Mouse (Mus musculus) lung, postnatal 0 days (tissue): ENCODE data around the gene Zbtb25. TPM values are rescaled to one million over a fixed set of nuclear protein-coding genes. Genes with fewer than 3 reads are reported as not detected.

Experiments
- ATAC-seq: fragments of 200-750 bp; cut with Nextera tagmentation; 2 replicates; pipeline ENCODE4 v1.8.0; 2017; ENCODE audit warnings: moderate library complexity
- DNase-seq: peaks from one replicate; pipeline ENCODE4 v3.0.0-alpha.2; 2016; ENCODE audit warnings: low spot score
- H3K27ac ChIP-seq: fragments of 300-500 bp; sonication (generic); 2 replicates; pipeline ENCODE4 v1.5.1; 2014; ENCODE audit warnings: antibody characterized with exemption, mild to moderate bottlenecking, low read length, mixed read lengths
- H3K27me3 ChIP-seq: fragments of 300-500 bp; sonication (generic); replicated peaks from 2 replicates; pipeline ENCODE4 v1.6.1; 2014; ENCODE audit warnings: low read length, mixed read lengths; ENCODE audit not compliant: insufficient read depth
- H3K36me3 ChIP-seq: fragments of 300-500 bp; sonication (generic); 2 replicates; pipeline ENCODE4 v1.6.1; 2014; ENCODE audit warnings: low read length, mixed read lengths; ENCODE audit not compliant: insufficient read depth
- H3K4me1 ChIP-seq: fragments of 300-500 bp; sonication (generic); 2 replicates; pipeline ENCODE4 v1.6.1; 2014; ENCODE audit warnings: antibody characterized with exemption, low read depth, low read length, mixed read lengths; ENCODE audit not compliant: insufficient read depth
- H3K4me2 ChIP-seq: fragments of 300-500 bp; sonication (generic); replicated peaks from 2 replicates; pipeline ENCODE4 v1.6.1; 2014; ENCODE audit warnings: low read depth, mild to moderate bottlenecking, low read length, moderate library complexity, mixed read lengths
- H3K4me3 ChIP-seq: fragments of 300-500 bp; sonication (generic); 2 replicates; pipeline ENCODE4 v1.5.1; 2014; ENCODE audit warnings: low read depth, low read length
- H3K9ac ChIP-seq: fragments of 300-500 bp; sonication (generic); replicated peaks from 2 replicates; pipeline ENCODE4 v1.6.1; 2014; ENCODE audit warnings: low read depth, mild to moderate bottlenecking
- H3K9me3 ChIP-seq: fragments of 300-500 bp; sonication (generic); 2 replicates; pipeline ENCODE4 v1.6.1; 2016; ENCODE audit warnings: low read length, mixed read lengths
- CTCF ChIP-seq: IDR thresholded peaks from 2 replicates; pipeline ENCODE4 v1.5.1; 2016; ENCODE audit warnings: antibody characterized with exemption, mild to moderate bottlenecking
- EP300 ChIP-seq: IDR thresholded peaks from 2 replicates; pipeline ENCODE4 v1.6.1; 2016; ENCODE audit warnings: antibody characterized with exemption, mild to moderate bottlenecking, control low read depth
- WGBS: fragments of 180-500 bp; shearing (Covaris S2); extraction: QIAGEN DNeasy Blood & Tissue Kit; methylation state at CpG from one replicate; pipeline ENCODE4 v1.1.7; 2014; 5-methylcytosine and 5-hydroxymethylcytosine counted together
- polyA plus RNA-seq: library from polyadenylated mRNA; unstranded; fragments of >200 nt; fragmentation: Nextera tagmentation; extraction: Ambion mirVana; gene quantifications from 2 replicates; pipeline ENCODE4 v1.2.1, GENCODE M21; 2015

Gene Zbtb25
- polyA plus RNA-seq, 1 experiment from 2014 or later: 7.5 TPM

DNA sequence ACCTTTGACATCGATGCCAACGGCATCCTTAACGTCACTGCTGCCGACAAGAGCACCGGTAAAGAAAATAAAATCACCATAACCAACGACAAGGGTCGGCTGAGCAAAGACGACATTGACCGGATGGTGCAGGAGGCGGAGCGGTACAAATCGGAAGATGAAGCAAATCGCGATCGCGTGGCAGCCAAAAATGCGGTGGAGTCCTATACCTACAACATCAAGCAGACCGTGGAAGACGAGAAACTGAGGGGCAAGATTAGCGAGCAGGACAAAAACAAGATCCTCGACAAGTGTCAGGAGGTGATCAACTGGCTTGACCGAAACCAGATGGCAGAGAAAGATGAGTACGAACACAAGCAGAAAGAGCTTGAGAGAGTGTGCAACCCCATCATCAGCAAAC lies 36.6 kb upstream of the Zbtb25 start:
- H3K9me3 ChIP-seq: no peaks in the 10 kb centered on the region
- DNase-seq (no peak), ATAC-seq (no peak)
- H3K4me1 ChIP-seq: peaks cover 12% of the 10 kb centered on the region; the same call in 1 of the 2 replicates
- 5% methylated on average over 23 of the region's 23 CpGs for WGBS
- no peaks in the 10 kb centered on the region for H3K36me3 ChIP-seq
- no peak overlapping the region for H3K27ac ChIP-seq
- H3K27me3 ChIP-seq: peaks cover 17% of the 10 kb centered on the region; the same call in 1 of the 2 replicates
- no peak overlapping the region for H3K9ac ChIP-seq
- peak overlapping the region; percentile 62 for H3K4me3 ChIP-seq
- TF ChIP-seq CTCF (no peak), EP300 (no peak)
- H3K4me2 ChIP-seq: peak overlapping the region; percentile 79

GRCm38 (mm10) chr12:76405183-76405970 lies 36.0 kb upstream of the Zbtb25 start:
- no peak for ATAC-seq
- peaks cover 12% of the 10 kb centered on the region; the same call in 1 of the 2 replicates for H3K4me1 ChIP-seq
- WGBS: 3% methylated on average over 64 of the region's 64 CpGs
- no peaks in the 10 kb centered on the region for H3K36me3 ChIP-seq
- peaks cover 17% of the 10 kb centered on the region; the same call in 1 of the 2 replicates for H3K27me3 ChIP-seq
- no peak for DNase-seq
- H3K4me3 ChIP-seq: peak overlapping the region; percentile 62
- TF ChIP-seq EP300 (no peak), CTCF (0 out of 2 replicates have a peak, but pooled peaks have one; percentile 13)
- H3K9ac ChIP-seq: no peak overlapping the region
- peak overlapping the region; percentile 79 for H3K4me2 ChIP-seq
- no peaks in the 10 kb centered on the region for H3K9me3 ChIP-seq
- no peak overlapping the region for H3K27ac ChIP-seq

DNA sequence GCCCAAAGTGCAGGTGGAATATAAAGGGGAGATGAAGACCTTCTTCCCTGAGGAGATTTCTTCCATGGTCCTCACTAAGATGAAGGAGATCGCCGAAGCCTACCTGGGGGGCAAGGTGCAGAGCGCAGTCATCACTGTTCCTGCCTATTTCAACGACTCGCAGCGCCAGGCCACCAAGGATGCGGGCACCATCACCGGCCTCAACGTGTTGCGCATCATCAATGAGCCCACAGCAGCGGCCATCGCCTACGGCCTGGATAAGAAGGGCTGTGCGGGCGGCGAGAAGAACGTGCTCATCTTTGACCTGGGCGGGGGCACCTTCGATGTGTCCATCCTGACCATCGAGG lies 35.4 kb upstream of the Zbtb25 start:
- H3K4me3 ChIP-seq: peak overlapping the region; percentile 62
- WGBS: 9% methylated on average over 19 of the region's 20 CpGs

DNA sequence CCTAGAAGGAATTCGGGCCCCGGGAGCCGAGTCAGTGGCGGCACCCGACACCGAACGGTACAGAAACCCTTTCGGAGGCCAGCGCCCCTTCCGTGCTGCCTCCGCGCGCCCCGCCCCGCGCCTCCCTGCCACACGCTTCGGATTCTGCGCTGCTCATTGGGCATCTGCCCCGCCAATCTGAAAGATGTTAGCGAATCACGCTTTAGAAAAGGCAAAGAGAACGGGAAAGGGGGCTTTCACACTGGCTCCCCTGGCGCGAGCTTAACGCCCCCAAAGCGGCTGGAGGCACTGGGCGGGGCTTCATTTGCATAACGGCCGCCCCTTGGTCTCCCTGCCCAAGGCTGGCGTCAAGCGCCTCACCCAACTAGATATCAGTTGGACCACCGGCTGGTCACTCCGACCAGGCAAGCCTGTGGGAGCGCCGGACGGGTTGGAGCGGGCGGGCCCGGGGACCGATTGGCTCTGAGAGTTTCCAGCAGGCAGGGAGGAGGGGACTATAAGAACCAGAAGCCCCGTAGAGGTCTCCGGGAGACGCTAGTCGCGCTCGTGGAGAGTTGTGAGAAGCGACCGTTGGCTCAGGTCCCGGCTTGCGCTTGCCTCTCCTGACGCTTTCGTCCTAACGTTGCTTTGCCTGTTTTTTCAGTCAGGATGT lies 34.6 kb upstream of the Zbtb25 start, which contains the start of gene Hspa2:
Gene Hspa2 (plus strand): TSS at position 291 of the 652 bp plus-strand sequence.
- no peak for TF ChIP-seq EP300
- WGBS: 1% methylated on average over 48 of the region's 54 CpGs
- Histone ChIP-seq H3K27me3 (peaks cover 17% of the 10 kb centered on the region; the same call in 1 of the 2 replicates), H3K4me2 (peak within 1 kb of the TSS; percentile 79), H3K4me1 (peaks cover 12% of the 10 kb centered on the region; the same call in 1 of the 2 replicates), H3K9ac (peak within 1 kb of the TSS; percentile 55), H3K36me3 (no peaks in the 10 kb centered on the region), H3K4me3 (peak within 1 kb of the TSS; percentile 62), H3K27ac (peak within 1 kb of the TSS; percentile 90), H3K9me3 (no peaks in the 10 kb centered on the region)
- DNase-seq (peak; percentile 100), ATAC-seq (peak; percentile 98)

More for the DNA sequence above, 35.4 kb upstream of the Zbtb25 start:
- H3K4me1 ChIP-seq: peaks cover 12% of the 10 kb centered on the region; the same call in 1 of the 2 replicates
- peak overlapping the region; percentile 79 for H3K4me2 ChIP-seq
- no peak overlapping the region for H3K27ac ChIP-seq
- ATAC-seq (no peak), DNase-seq (no peak)
- H3K36me3 ChIP-seq: no peaks in the 10 kb centered on the region
- peaks cover 17% of the 10 kb centered on the region; the same call in 1 of the 2 replicates for H3K27me3 ChIP-seq
- TF ChIP-seq EP300 (no peak), CTCF (no peak)
- no peak overlapping the region for H3K9ac ChIP-seq
- H3K9me3 ChIP-seq: no peaks in the 10 kb centered on the region

DNA sequence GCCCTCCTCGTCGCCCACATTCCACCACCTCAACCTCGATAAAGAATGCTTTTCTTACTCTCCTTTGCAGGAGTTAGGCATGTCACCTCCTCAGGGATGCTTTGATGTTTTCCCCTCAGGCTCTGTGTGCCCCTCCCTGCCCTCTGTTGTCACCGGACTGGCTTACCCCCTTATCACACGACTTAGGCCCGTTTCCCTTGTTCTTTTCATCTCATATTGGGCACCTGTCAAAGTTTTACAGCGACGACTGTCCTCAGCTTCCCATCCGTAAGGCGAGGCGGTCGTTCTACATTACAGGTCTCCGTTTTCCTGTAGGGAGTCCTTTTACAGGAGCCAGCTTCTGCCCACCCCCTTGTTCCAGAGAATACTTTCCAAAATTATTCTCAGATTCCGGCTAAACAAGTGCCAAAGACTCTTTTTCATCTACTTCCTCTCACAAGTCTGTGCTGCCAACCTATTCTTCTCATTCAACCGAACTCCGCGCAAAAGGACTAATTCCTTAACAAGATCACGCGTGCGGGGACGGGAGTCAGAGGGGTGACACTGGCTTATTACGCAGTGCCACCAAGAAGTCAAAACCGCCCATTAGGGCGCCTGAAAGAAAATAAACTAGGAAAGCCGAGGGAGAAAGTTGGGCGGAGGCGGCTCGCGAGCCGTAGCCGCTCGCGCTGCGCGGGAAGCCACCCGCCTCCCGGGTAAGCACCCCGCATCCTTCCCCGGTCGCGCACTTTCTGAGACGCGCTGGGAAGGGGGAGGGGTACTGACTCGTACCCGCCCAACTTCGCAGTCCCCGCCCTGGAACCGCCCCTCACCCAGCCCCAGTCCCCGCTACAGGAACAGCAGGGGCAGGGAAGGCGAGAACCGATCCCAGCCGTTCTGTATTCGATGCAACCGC lies 33.8 kb upstream of the Zbtb25 start:
- H3K9ac ChIP-seq: peak overlapping the region; percentile 55
- H3K9me3 ChIP-seq: no peaks in the 10 kb centered on the region
- H3K4me3 ChIP-seq: peak overlapping the region; percentile 62
- no peaks in the 10 kb centered on the region for H3K36me3 ChIP-seq
- 4% methylated on average over 45 of the region's 54 CpGs for WGBS
- H3K27ac ChIP-seq: peak overlapping the region; percentile 90
- no peak for TF ChIP-seq EP300
- TF ChIP-seq CTCF: no peak
- H3K27me3 ChIP-seq: peaks cover 17% of the 10 kb centered on the region; the same call in 1 of the 2 replicates
- peaks cover 12% of the 10 kb centered on the region; the same call in 1 of the 2 replicates for H3K4me1 ChIP-seq
- peak overlapping the region; percentile 79 for H3K4me2 ChIP-seq
- peak; percentile 94 for DNase-seq
- ATAC-seq: peak; percentile 80
